Mouse (Mus musculus): Measurements from ENCODE around the gene Cd40lg. TPM values are rescaled to one million over a fixed set of nuclear protein-coding genes. Genes with fewer than 3 reads are reported as not detected.

The Cd40lg gene
- polyA plus RNA-seq, 1 experiment from 2014 or later: not detected

Other genes starting within 250 kb of the Cd40lg start
- gene Brs3, start 169.1 kb upstream of the Cd40lg start, polyA plus RNA-seq (2015; fragmentation: Nextera tagmentation; extraction: Ambion mirVana): not detected in 2 replicates
- gene Htatsf1, start 158.6 kb upstream of the Cd40lg start, polyA plus RNA-seq (2015; fragmentation: Nextera tagmentation; extraction: Ambion mirVana): 70.3 and 70.5 TPM in 2 replicates
- not detected in 2 replicates for gene Vgll1, start 124.0 kb upstream of the Cd40lg start, polyA plus RNA-seq (2015; fragmentation: Nextera tagmentation; extraction: Ambion mirVana)
- gene Arhgef6, start 126.6 kb downstream of the Cd40lg start, polyA plus RNA-seq (2015; fragmentation: Nextera tagmentation; extraction: Ambion mirVana): 3.2 and 3.9 TPM in 2 replicates
- 134 TPM in 2 replicates for gene Rbmx, start 180.9 kb downstream of the Cd40lg start, polyA plus RNA-seq (2015; fragmentation: Nextera tagmentation; extraction: Ambion mirVana)
- not detected in 2 replicates for gene Gm364, start 197.0 kb downstream of the Cd40lg start, polyA plus RNA-seq (2015; fragmentation: Nextera tagmentation; extraction: Ambion mirVana)